Mouse (Mus musculus) cerebral cortex, adult 2 months (tissue): Measurements from ENCODE around the gene Tmem203.

Experiments used
- WGBS: fragments of 180-500 bp; shearing (Covaris S2); methylation state at CpG from one replicate; pipeline ENCODE4 v1.1.7; 2018; 5-methylcytosine and 5-hydroxymethylcytosine counted together

Tmem203 gene

GRCm38 (mm10) chr2:25255284-25255779, at the start of gene Tmem203:
TSS of gene Tmem203 (plus strand) at chr2:25255439.
- under 1% methylated on average over 39 of the region's 39 CpGs for WGBS

- WGBS = 77% methylated on average over 1 of the region's 1 CpGs
Observed at GRCm38 (mm10) chr2:25207593-25207992, 47.6 kb upstream of the Tmem203 start.

GRCm38 (mm10) chr2:25210686-25211085, 44.6 kb upstream of the Tmem203 start:
- under 1% methylated on average over 24 of the region's 24 CpGs for WGBS

- under 1% methylated on average over 44 of the region's 44 CpGs for WGBS
Observed at GRCm38 (mm10) chr2:25211121-25211670, 44.0 kb upstream of the Tmem203 start, which contains the start of gene Nelfb. TSS of gene Nelfb (minus strand) at chr2:25211489.

GRCm38 (mm10) chr2:25213266-25213865, 41.9 kb upstream of the Tmem203 start:
- 75% methylated on average over 23 of the region's 23 CpGs for WGBS

- 76% methylated on average over 3 of the region's 3 CpGs for WGBS
Observed at GRCm38 (mm10) chr2:25214444-25214843, 40.8 kb upstream of the Tmem203 start, which contains the start of gene Stpg3. TSS of gene Stpg3 (minus strand) at chr2:25214637.

- 77% methylated on average over 2 of the region's 2 CpGs for WGBS
Observed at GRCm38 (mm10) chr2:25217666-25218065, 37.6 kb upstream of the Tmem203 start.

GRCm38 (mm10) chr2:25218445-25218844, 36.8 kb upstream of the Tmem203 start, which contains the start of gene Fam166a:
TSS of gene Fam166a (plus strand) at chr2:25218745.

GRCm38 (mm10) chr2:25221331-25221772, 33.9 kb upstream of the Tmem203 start:
- 77% methylated on average over 5 of the region's 5 CpGs for WGBS

- 2% methylated on average over 53 of the region's 53 CpGs for WGBS
Observed at GRCm38 (mm10) chr2:25223681-25224491, 31.4 kb upstream of the Tmem203 start.

- under 1% methylated on average over 17 of the region's 17 CpGs for WGBS
Observed at GRCm38 (mm10) chr2:25224492-25224765, 30.8 kb upstream of the Tmem203 start, which contains the start of gene Tubb4b. TSS of gene Tubb4b (minus strand) at chr2:25224702.

GRCm38 (mm10) chr2:25224766-25225752, 30.2 kb upstream of the Tmem203 start:
- 2% methylated on average over 41 of the region's 41 CpGs for WGBS

- 67% methylated on average over 8 of the region's 8 CpGs for WGBS
Observed at GRCm38 (mm10) chr2:25225811-25226379, 29.3 kb upstream of the Tmem203 start.

- 61% methylated on average over 5 of the region's 5 CpGs for WGBS
Observed at GRCm38 (mm10) chr2:25226864-25227263, 28.4 kb upstream of the Tmem203 start.

GRCm38 (mm10) chr2:25227406-25227805, 27.8 kb upstream of the Tmem203 start:
- WGBS = 81% methylated on average over 4 of the region's 4 CpGs

GRCm38 (mm10) chr2:25228431-25228889, 26.8 kb upstream of the Tmem203 start:
- WGBS = 1% methylated on average over 7 of the region's 7 CpGs

GRCm38 (mm10) chr2:25228995-25229530, 26.2 kb upstream of the Tmem203 start:
- 77% methylated on average over 6 of the region's 6 CpGs for WGBS

- WGBS = 84% methylated on average over 5 of the region's 5 CpGs
Observed at GRCm38 (mm10) chr2:25229582-25229981, 25.7 kb upstream of the Tmem203 start.

GRCm38 (mm10) chr2:25230581-25230980, 24.7 kb upstream of the Tmem203 start:
- 96% methylated on average over 7 of the region's 7 CpGs for WGBS

- WGBS = 64% methylated on average over 12 of the region's 12 CpGs
Observed at GRCm38 (mm10) chr2:25231038-25231437, 24.2 kb upstream of the Tmem203 start.

- 80% methylated on average over 4 of the region's 4 CpGs for WGBS
Observed at GRCm38 (mm10) chr2:25233421-25233820, 21.8 kb upstream of the Tmem203 start.
